Mouse (Mus musculus) adrenal gland, adult 2 months (tissue): ENCODE measurements around the gene Olfr618. TPM values are rescaled to one million over a fixed set of nuclear protein-coding genes. Genes with fewer than 3 reads are reported as not detected.
"Not testable (repeated sequence)": the region's sequence is repeated elsewhere in the genome, so short reads cannot be mapped to it uniquely, and the experiment has no call there.

ENCODE experiments used
- DNase-seq: peaks from one replicate; pipeline ENCODE4 v3.0.0; 2021
- long read RNA-seq: library from polyadenylated mRNA; stranded (forward); transcript quantifications from one replicate; pipeline ENCODE4 v2.0.0, GENCODE M21; 2021
- microRNA-seq, 2 experiments: library from miRNA; unstranded; fragments of <30 nt; microRNA quantifications; one replicate each; pipeline ENCODE4 v1.2.0; 2021
- polyA plus RNA-seq: library from polyadenylated mRNA; depleted of rRNA; stranded (reverse); fragments of >200 nt; gene quantifications from 2 replicates; pipeline ENCODE4 v1.2.3, GENCODE M21; 2012; rRNA removed
- total RNA-seq, 2 experiments: library from RNA; stranded (reverse); gene quantifications; 2 replicates each; pipeline ENCODE4 v1.2.3; 2021

Gene Olfr618
- not detected for total RNA-seq
- not detected in 2 replicates for polyA plus RNA-seq
- long read RNA-seq: 0 reads

- DNase-seq: no peak
Observed at GRCm38 (mm10) chr7:103589803-103590202, at the start of gene Olfr618. Gene Olfr618 (plus strand): TSS chr7:103590103.

- DNase-seq: not testable (repeated sequence)
Observed at GRCm38 (mm10) chr7:103542617-103543016, 47.3 kb upstream of the Olfr618 start, which contains the start of gene Olfr612. Gene Olfr612 (minus strand): TSS chr7:103542717.

GRCm38 (mm10) chr7:103547774-103548173 is 42.1 kb upstream of the Olfr618 start, which contains the start of gene Olfr613:
Gene Olfr613 (plus strand): TSS chr7:103548074.
- DNase-seq: no peak

- DNase-seq: no peak
Observed at GRCm38 (mm10) chr7:103555779-103556178, 34.1 kb upstream of the Olfr618 start, which contains the start of gene Olfr615. Gene Olfr615 (plus strand): TSS chr7:103556079.

GRCm38 (mm10) chr7:103569043-103569442 is 20.9 kb upstream of the Olfr618 start, which contains the start of gene Olfr616:
Gene Olfr616 (minus strand): TSS chr7:103569143.
- no peak for DNase-seq

- no peak for DNase-seq
Observed at GRCm38 (mm10) chr7:103572761-103573160, 17.1 kb upstream of the Olfr618 start, which contains the start of gene Olfr617. Gene Olfr617 (plus strand): TSS chr7:103573061.

- no peak for DNase-seq
Observed at GRCm38 (mm10) chr7:103600275-103600674, 10.4 kb downstream of the Olfr618 start, which contains the start of gene Olfr619. Gene Olfr619 (plus strand): TSS chr7:103600575.

- no peak for DNase-seq
Observed at GRCm38 (mm10) chr7:103607425-103607824, 17.5 kb downstream of the Olfr618 start.

GRCm38 (mm10) chr7:103612434-103612833 is 22.5 kb downstream of the Olfr618 start, which contains the start of gene Olfr620:
Gene Olfr620 (minus strand): TSS chr7:103612534.
- no peak for DNase-seq

- DNase-seq: no peak
Observed at GRCm38 (mm10) chr7:103636795-103637194, 46.9 kb downstream of the Olfr618 start.

- no peak for DNase-seq
Observed at GRCm38 (mm10) chr7:103642602-103643001, 52.7 kb downstream of the Olfr618 start, which contains the start of gene Olfr622. Gene Olfr622 (minus strand): TSS chr7:103642702.

GRCm38 (mm10) chr7:103644070-103644469 is 54.2 kb downstream of the Olfr618 start:
- no peak for DNase-seq

Small RNA genes within 50 kb of the gene (microRNA-seq; reads per million reads assigned to microRNA genes)
- gene Gm26506: 0 reads per million in 2 experiments

Other genes starting within 250 kb of the Olfr618 start
Only the 30 nearest of the 31 such genes appear.
- not detected for gene Olfr601, start 227.4 kb upstream of the Olfr618 start, total RNA-seq
- not detected in 2 replicates for gene Olfr601, start 227.4 kb upstream of the Olfr618 start, polyA plus RNA-seq
- not detected for gene Olfr603, start 203.9 kb upstream of the Olfr618 start, total RNA-seq
- not detected in 2 replicates for gene Olfr603, start 203.9 kb upstream of the Olfr618 start, polyA plus RNA-seq
- not detected for gene Usp17lc, start 175.0 kb upstream of the Olfr618 start, total RNA-seq
- not detected in 2 replicates for gene Usp17lc, start 175.0 kb upstream of the Olfr618 start, polyA plus RNA-seq
- gene Olfr605, start 144.7 kb upstream of the Olfr618 start, total RNA-seq: not detected
- gene Olfr605, start 144.7 kb upstream of the Olfr618 start, polyA plus RNA-seq: not detected in 2 replicates
- gene Olfr606, start 141.1 kb upstream of the Olfr618 start, total RNA-seq: not detected
- not detected in 2 replicates for gene Olfr606, start 141.1 kb upstream of the Olfr618 start, polyA plus RNA-seq
- gene Olfr607, start 126.0 kb upstream of the Olfr618 start, total RNA-seq: not detected
- not detected in 2 replicates for gene Olfr607, start 126.0 kb upstream of the Olfr618 start, polyA plus RNA-seq
- not detected for gene Olfr608, start 120.2 kb upstream of the Olfr618 start, total RNA-seq
- gene Olfr608, start 120.2 kb upstream of the Olfr618 start, polyA plus RNA-seq: not detected in 2 replicates
- not detected for gene Olfr609, start 92.0 kb upstream of the Olfr618 start, total RNA-seq
- gene Olfr609, start 92.0 kb upstream of the Olfr618 start, polyA plus RNA-seq: not detected in 2 replicates
- not detected for gene Olfr610, start 78.0 kb upstream of the Olfr618 start, total RNA-seq
- gene Olfr610, start 78.0 kb upstream of the Olfr618 start, polyA plus RNA-seq: not detected in 2 replicates
- gene Olfr611, start 69.3 kb upstream of the Olfr618 start, total RNA-seq: not detected
- gene Olfr611, start 69.3 kb upstream of the Olfr618 start, polyA plus RNA-seq: not detected in 2 replicates
- not detected for gene Olfr612, start 47.4 kb upstream of the Olfr618 start, total RNA-seq
- gene Olfr612, start 47.4 kb upstream of the Olfr618 start, polyA plus RNA-seq: not detected in 2 replicates
- gene Olfr613, start 42.0 kb upstream of the Olfr618 start, total RNA-seq: not detected
- not detected in 2 replicates for gene Olfr613, start 42.0 kb upstream of the Olfr618 start, polyA plus RNA-seq
- not detected for gene Olfr615, start 34.0 kb upstream of the Olfr618 start, total RNA-seq
- not detected in 2 replicates for gene Olfr615, start 34.0 kb upstream of the Olfr618 start, polyA plus RNA-seq
- not detected for gene Olfr616, start 21.0 kb upstream of the Olfr618 start, total RNA-seq
- gene Olfr616, start 21.0 kb upstream of the Olfr618 start, polyA plus RNA-seq: not detected in 2 replicates
- not detected for gene Olfr617, start 17.0 kb upstream of the Olfr618 start, total RNA-seq
- gene Olfr617, start 17.0 kb upstream of the Olfr618 start, polyA plus RNA-seq: not detected in 2 replicates
- gene Olfr619, start 10.5 kb downstream of the Olfr618 start, total RNA-seq: not detected
- not detected in 2 replicates for gene Olfr619, start 10.5 kb downstream of the Olfr618 start, polyA plus RNA-seq
- gene Olfr620, start 22.4 kb downstream of the Olfr618 start, total RNA-seq: not detected
- not detected in 2 replicates for gene Olfr620, start 22.4 kb downstream of the Olfr618 start, polyA plus RNA-seq
- not detected for gene Olfr622, start 52.6 kb downstream of the Olfr618 start, total RNA-seq
- gene Olfr622, start 52.6 kb downstream of the Olfr618 start, polyA plus RNA-seq: not detected in 2 replicates
- gene Olfr623, start 73.6 kb downstream of the Olfr618 start, total RNA-seq: not detected
- gene Olfr623, start 73.6 kb downstream of the Olfr618 start, polyA plus RNA-seq: not detected in 2 replicates
- gene Olfr624, start 81.1 kb downstream of the Olfr618 start, total RNA-seq: not detected
- gene Olfr624, start 81.1 kb downstream of the Olfr618 start, polyA plus RNA-seq: not detected in 2 replicates
- not detected for gene Olfr625-ps1, start 92.6 kb downstream of the Olfr618 start, total RNA-seq
- gene Olfr625-ps1, start 92.6 kb downstream of the Olfr618 start, polyA plus RNA-seq: not detected in 2 replicates
- gene Olfr243, start 124.6 kb downstream of the Olfr618 start, total RNA-seq: not detected
- gene Olfr243, start 124.6 kb downstream of the Olfr618 start, polyA plus RNA-seq: not detected in 2 replicates
- not detected for gene Olfr628, start 140.3 kb downstream of the Olfr618 start, total RNA-seq
- gene Olfr628, start 140.3 kb downstream of the Olfr618 start, polyA plus RNA-seq: not detected in 2 replicates
- not detected for gene Olfr629, start 154.8 kb downstream of the Olfr618 start, total RNA-seq
- not detected in 2 replicates for gene Olfr629, start 154.8 kb downstream of the Olfr618 start, polyA plus RNA-seq
- not detected for gene Olfr630, start 167.2 kb downstream of the Olfr618 start, total RNA-seq
- gene Olfr630, start 167.2 kb downstream of the Olfr618 start, polyA plus RNA-seq: not detected in 2 replicates
- gene Olfr69, start 181.5 kb downstream of the Olfr618 start, total RNA-seq: not detected
- gene Olfr69, start 181.5 kb downstream of the Olfr618 start, polyA plus RNA-seq: not detected in 2 replicates
- gene Olfr68, start 189.6 kb downstream of the Olfr618 start, total RNA-seq: not detected
- gene Olfr68, start 189.6 kb downstream of the Olfr618 start, polyA plus RNA-seq: not detected in 2 replicates
- not detected for gene Olfr67, start 201.7 kb downstream of the Olfr618 start, total RNA-seq
- gene Olfr67, start 201.7 kb downstream of the Olfr618 start, polyA plus RNA-seq: not detected in 2 replicates
- 100 to 1,000 TPM; 120 to 218 TPM for gene Hbb-bt, start 223.9 kb downstream of the Olfr618 start, total RNA-seq
- gene Hbb-bt, start 223.9 kb downstream of the Olfr618 start, polyA plus RNA-seq: 48.3 and 61.8 TPM in 2 replicates
- 1,000 to 10,000 TPM; 1,531 to 2,097 TPM for gene Hbb-bs, start 238.0 kb downstream of the Olfr618 start, total RNA-seq
- 569 and 814 TPM in 2 replicates for gene Hbb-bs, start 238.0 kb downstream of the Olfr618 start, polyA plus RNA-seq